Mouse (Mus musculus) MEL-GATA-1-ER (cell line): ENCODE results near the gene Zbtb16.

Experiments used
- DNase-seq: peaks from one replicate; pipeline ENCODE4 v3.0.0-alpha.2; 2012; ENCODE audit warnings: low read depth; ENCODE audit errors: extremely low read depth

Gene Zbtb16

DNA sequence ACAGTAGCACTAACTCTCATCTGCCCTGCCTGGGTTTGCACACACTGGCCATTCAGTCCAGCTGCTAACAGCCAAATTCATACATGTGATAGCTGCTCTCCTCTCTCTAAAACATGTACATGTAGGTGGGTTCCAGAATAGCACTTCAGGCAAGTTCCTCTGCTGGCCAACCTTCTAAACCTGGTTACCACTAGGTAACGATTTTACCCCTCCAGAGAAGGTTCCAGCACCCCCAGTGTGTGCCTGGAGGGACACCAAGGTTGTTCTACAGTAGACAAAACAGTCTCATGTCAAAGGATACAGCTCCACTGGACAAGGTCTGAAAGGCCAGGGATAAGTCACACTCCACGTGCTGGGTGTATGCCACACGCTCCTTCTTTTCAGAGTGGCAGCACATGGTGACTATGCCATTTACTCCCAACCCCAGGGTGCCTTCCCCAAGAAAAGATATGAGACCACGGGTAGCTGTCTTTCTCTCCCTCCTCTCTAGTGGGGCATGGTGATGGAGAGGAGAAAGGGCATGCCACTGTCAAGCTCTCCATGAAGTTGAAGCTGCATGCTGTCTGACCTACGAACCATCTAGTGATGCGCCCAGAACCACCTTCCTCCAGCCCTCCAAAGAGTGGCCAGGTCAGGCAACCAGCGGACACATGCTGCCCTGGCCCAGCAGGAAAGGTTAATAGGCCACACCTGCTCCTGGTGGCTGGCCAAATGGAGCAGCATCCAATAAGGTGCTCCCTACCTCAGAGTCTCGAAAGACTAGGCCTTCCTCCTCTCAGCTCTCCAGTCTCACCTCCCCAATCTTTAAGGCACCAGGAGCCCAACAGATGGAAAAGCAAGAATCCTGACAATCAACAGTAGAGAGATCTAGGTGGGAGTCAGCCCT lies 104.1 kb downstream of the Zbtb16 start:
- DNase-seq: no peak

DNA sequence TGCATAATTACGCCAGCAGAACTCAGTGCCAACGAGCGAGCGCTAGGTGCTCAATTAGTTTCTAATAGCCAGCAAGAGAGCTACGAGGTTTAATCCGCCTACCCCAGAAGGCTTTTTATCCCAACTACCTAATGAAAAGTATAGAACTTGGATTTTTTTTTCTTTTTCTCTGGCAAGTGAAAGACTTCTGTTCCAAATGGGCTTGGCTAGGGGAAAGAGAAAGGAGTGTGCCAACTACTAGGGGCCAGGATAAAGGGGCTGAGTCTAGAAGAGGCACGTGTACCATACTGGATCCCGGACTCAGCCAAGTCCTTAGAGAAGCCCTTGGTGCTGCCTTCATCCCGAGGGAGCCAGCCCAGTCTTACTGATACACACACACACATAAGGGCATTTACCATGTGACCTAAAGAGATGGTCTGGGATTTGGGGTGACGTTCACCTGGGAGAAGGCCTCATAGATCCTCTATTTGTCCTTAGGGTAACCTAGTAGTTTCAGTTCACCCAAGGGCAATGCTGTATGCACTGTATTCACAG lies 105.5 kb downstream of the Zbtb16 start:
- no peak for DNase-seq

DNA sequence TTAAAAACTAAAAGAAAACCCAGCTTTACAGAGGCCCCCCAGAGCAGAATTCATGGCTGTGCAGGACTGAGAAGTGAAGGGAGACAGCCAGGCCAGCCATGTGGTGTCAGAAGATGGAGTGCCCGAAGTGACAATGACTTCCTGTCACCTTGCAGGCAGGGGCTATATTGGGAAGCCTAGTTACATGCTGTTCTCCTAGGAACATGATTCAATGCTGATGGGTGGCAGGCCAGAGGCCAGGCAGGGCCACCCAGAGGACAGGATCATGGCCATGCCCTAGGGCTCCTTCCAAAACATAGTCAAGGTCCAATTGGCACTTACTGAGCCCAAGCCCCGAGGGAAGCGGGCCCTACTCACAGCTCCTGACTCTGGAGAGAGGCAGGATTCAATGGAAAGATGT lies 106.6 kb downstream of the Zbtb16 start:
- DNase-seq: no peak

DNA sequence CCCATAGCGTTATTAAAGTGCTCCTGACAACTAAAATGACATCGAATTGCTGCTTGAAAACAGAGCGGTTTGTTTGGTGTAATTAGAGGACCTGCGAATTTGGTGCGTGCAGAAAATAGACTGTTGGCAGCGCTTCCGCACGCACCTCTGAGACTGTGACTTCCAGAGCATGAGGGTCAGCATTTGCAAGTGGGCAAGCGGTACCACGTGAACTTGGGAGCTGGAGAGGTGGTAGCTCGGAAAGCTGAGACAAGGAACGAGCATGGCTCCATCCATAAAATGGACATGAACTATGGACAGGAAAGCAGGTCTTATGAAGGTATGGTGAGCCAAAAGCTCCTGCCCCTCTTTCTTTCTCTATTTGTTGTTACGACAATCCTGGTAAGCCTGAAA lies 107.3 kb downstream of the Zbtb16 start:
- no peak for DNase-seq

DNA sequence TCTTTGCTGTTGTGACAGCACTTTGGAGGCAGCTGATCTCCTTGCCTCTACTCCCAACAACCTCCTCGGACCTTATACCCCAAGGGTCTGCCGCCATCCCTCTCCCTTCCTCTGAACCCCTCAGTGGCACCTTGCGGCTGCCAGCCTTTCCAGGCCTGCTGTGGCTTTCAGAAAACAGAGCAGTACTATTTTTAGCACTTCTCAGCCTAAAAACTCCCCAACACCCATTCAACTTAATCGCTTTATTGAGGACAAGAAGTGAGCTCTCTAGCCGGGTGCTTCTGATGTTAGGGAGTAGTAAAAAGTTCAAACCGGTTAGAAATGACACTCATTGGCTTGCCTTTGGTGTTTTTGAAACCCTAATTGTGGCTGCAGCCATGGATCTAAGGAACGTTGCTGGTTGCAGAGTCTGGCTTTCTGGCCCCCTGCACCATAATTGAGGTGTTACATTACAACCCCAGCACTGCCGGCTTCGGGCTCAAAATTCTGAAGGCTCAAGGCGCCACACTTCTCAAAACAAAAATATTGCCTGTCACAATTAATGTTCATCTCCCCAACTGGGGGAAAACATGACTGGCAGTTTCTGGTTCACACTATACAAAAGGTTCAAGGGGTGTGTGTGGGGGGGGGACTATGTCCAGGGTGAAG lies 107.8 kb downstream of the Zbtb16 start:
- no peak for DNase-seq

DNA sequence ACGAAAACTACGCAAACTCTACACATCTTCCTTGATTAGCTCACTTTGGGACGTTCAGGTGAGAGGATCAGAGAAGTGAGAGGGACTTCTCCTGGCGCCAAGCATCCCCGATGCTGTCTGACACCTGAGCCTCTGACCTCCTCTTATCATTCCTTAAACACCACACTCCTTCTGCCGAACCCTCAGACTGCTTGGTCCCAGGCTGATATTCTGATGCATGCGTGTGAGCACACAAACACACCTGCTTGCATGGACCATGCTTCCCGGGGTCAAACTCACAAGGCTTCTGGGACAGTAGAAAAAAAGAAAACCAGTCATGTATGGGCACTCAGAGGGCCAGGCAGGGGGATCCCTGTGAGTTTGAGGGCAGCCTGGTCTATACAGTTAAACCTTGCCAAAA lies 109.7 kb downstream of the Zbtb16 start:
- no peak for DNase-seq

DNA sequence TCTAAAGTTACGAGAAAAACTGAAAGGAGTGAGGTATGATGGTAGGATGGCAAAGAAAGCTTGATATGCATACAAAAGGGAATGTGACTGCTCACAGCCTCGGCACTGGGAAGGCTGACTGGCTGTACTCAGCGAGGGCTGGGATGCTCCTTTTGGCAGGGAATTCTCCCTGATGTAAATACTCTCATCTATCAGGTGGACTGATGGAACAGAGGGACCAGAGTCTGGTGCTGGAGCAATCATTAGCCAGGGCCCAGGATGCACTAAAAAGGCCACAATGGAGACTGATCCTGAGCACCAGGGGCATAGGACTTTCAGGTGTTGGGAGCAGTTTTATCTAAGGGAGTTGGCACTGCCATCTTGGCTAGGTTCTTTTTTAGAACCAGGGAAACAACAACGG lies 110.1 kb downstream of the Zbtb16 start:
- DNase-seq: no peak

DNA sequence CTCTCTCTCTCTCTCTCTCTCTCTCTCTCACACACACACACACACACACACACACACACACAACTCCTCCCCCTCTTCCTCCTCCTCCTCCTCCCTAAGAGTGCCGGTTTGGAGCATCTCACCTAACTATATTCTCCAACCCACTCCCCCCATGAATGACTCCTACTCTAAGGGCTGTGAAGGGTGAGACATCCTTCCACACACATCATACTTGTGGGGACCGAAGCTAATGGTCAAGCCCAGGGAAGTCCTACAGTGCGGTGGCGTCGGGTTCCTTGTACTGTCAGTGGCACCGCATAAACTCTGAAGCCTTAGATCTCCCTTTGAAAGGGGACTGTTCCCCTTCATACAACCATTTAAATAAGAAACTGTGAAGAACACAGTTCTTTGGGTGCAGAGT lies 110.9 kb downstream of the Zbtb16 start:
- no peak for DNase-seq

DNA sequence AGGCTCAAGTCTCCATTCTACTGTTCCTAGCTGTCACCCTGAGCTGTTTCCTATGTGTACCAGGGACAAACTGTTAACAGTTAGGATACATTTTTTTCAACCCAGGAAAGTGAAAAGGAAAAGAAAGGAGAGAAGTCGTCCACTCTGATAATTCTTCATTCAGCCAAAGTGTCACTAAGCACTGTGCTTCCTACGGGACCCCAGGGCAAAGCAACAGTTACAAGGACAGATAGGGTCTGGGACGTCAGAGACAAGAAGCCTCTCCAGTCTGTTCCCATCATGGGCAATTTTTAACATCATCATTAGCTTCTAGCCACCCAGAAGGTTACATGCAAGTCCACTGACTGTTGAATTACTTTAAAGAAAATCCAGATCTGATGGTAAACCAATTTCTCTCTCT lies 111.3 kb downstream of the Zbtb16 start:
- DNase-seq: no peak

DNA sequence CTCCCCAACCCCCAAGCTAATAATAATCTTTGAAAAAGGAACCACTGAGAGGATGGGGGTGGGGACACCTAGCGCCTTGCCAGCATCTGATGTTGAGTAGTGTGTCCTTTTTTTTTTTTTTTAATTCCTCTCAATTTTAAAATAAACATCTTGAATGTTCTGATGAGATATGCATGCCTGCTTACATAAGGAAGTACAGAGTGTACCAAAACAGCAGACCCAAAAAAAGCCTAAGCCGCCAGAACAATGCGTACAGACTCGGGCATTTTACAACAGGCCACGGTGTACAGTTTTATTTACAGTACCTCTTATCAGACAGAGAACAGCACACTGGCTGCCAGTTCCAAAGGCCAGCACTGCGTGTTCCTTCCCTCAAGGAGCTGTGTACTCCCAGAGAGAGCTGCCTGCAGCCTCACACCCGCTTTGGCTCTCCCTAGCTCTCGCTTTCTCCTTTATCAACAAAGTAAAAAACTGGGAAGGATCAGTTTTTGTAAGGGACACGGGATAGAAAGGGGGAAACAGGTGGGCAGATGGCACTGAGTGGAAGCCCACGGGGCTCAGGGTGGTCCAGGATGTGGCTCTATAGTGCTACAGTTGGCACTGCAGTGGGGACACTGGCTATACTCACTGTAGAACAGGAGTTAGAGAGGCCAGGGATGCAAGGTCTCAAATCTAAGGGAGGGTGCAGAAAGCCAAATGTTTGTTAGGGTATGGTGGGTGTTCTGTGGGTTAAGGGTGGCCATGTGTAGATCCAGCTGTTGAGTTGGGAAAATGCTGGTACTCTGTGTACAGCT lies 112.3 kb downstream of the Zbtb16 start:
- DNase-seq: peak; percentile 78

DNA sequence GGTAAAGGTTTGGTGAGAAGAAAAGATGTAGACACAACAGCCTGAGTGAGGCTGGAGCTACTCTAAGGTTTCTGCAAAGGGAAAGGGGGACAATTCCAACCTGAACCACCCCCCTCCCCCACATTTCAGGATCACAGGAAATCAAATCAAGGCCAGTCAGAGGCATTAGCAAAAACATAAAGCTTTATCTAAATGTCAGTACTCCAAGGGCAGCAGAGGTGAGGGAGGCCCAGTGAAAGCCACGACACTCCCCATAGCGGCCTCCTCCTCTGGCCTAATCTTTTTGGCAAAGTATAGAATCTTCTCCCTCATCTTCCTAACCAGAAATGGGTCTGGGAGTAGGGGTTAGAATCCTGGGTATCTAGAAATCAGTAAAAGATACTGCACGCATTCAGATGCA lies 113.0 kb downstream of the Zbtb16 start:
- no peak for DNase-seq

DNA sequence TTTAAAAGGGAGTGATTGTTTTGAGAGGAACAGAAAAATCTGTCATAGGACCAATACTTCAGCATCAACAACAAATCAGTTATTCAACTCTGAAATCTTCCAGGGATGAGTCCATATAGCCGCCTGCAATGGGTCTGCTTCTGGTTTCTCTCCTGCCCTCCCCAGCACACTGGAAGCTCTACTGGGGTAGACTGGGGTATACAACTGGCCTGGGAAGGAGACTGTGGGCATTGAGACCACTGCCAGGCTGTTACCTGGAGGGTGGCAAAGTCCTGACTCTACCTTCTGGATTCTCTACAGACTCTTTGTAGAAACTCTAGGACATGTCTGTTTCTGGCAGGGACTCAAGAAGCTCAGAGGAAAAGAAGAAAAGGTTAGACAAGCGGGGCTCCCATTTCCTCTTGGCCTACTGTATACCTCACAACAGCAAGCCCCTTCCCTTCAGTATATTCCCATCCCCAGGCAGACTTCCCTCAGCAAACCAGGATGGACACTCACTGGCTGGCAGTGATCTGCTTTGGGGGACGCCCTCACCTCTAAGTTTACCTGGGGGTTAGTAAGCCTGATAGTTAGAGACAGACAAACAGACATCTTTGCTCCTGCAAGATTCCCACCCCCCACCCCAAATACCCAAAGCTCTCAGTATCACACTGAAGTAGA lies 113.6 kb downstream of the Zbtb16 start:
- DNase-seq: no peak

DNA sequence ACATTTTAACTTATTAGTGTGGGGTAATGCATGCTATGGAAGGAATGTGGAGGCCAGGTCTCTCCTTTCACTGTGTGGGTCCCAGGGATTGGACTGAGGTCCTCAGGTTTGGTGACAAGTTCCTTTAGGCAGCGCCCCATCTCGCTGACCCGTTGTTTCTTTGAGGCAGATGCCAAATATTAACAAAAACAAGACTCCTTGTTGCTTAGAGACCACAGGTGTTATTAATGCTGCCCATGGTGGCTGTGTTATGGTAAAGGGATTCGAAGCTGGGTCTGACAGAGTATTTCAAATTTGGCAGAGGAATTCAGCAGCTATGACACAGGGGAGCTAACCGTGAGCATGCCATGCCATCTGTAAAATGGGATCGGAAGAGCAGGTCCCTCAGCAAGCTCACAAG lies 114.4 kb downstream of the Zbtb16 start:
- DNase-seq: no peak

DNA sequence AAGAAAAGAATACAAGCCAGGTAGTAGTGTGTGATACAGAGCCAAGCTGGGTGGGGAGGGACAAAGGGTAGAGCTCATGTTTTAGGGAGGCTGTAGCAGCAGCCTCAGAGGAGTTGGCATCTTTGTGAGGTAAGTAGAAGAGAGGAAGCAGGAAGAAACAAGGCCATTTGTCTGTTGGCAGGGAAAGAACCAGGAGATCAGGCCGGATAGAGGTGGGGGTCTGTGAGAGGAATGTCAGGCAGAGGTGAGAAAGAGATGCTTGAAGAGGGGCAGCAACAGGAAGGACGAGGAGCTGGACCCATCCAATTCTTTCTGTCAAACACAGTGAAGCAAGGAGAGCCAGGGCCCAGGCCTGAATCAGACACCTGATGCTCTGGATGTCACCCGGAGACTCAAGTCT lies 114.8 kb downstream of the Zbtb16 start:
- no peak for DNase-seq

DNA sequence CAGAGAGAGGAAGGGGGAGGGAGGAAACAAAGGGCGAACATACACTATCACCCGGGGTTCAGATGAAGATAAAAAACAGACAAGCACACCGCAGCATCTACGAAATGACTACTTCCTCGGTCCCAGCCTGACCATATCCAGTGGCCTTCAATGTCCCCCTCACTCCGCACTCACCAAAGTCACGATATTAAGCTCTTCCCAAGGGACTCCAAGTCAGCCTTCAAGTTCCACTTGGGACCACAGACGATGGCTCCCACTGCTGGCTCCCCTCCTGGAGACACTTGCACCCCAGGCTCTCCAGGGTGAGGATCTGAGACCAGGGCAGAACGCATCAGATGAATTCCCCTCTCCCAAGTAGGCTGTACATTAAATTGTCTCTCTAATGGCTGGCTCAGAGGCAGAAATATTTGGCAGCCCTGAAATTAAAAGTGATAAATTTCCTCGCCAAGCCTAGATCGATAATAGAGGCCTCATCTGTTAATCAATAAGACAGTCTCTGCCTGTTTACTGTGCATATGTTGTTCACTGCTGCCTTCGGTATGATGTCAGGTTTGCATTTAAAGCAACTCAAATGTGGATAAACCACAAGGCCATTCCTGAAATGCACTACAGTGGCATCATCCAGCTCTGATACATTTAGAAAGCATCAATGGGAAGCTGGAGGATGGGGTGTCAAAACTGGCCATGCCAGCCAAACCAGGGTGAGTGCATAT lies 115.6 kb downstream of the Zbtb16 start:
- DNase-seq: no peak

DNA sequence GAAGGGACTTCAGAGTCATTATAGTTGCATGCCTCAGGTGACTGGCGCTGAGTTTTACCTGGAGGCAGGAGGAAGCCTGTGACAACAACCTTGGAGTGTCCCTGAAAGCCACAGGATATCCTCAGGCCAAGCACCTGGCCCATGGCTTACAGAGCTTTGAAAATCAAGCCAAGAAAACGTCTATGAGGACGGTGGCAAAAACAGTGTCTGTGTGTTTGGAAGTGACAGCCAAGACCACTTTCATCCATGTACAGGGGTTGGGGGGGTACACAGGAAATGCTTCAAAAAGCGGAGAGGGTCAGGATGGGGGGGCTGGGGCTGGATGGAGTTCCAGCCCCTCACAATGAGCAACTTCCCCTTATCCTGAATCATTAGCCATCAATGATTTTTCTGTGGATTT lies 116.4 kb downstream of the Zbtb16 start:
- no peak for DNase-seq

DNA sequence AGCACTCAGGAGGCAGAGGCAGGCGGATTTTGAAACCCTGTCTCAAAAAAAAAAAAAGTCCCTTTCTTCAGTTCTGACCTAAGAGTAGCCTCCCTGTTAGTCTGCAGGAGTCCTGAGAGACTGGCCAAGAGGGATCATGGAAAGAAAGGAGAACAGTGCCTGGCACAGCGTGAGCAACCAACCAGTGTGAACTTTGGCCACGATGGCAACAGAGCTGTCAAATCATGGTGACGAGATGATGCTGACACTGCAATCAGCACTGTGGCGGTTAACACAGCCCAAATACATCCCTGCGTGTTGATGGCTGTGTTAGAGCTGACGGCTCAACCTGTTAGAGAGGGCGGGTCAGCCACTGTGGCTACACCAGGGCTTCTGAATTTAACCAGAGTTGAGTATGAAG lies 119.5 kb downstream of the Zbtb16 start:
- DNase-seq: no peak

DNA sequence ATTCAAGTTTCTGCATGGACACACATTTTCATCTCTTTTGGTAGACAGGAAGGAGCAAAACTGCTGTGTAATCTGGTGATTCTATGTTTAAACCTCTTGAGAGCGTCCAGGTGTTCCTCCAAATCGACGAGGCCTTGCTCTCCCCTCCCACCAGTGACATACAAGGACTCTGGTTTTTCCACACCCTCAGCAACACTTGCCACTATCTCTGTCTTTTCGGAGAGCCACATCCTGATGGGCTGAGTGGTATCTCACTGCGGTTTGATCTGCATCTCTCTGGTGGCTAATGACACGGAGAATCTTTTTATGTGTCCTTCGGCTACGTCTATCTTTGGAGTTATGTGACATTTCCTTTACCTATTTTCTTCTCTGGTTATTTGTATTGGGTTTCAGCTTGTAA lies 121.0 kb downstream of the Zbtb16 start:
- no peak for DNase-seq

DNA sequence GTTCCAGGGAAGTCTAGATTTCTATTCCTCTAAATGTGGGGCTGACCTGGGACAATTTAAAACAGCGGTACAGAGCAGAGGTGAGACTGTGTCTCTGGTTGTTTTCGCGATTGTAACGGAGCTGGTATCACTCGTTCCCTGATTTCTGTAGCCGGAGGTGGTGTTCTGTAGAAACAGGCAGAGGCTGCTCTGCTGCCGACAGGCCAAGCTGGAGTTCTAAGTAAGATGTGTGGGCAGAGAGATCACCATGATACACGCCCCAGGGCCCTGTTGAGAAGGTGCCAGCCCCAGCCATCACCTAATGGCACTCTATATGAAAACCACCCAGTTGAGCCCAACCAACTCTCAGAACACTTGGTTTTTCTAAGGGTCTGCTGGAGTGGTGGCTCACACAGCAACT lies 122.2 kb downstream of the Zbtb16 start:
- DNase-seq: no peak

DNA sequence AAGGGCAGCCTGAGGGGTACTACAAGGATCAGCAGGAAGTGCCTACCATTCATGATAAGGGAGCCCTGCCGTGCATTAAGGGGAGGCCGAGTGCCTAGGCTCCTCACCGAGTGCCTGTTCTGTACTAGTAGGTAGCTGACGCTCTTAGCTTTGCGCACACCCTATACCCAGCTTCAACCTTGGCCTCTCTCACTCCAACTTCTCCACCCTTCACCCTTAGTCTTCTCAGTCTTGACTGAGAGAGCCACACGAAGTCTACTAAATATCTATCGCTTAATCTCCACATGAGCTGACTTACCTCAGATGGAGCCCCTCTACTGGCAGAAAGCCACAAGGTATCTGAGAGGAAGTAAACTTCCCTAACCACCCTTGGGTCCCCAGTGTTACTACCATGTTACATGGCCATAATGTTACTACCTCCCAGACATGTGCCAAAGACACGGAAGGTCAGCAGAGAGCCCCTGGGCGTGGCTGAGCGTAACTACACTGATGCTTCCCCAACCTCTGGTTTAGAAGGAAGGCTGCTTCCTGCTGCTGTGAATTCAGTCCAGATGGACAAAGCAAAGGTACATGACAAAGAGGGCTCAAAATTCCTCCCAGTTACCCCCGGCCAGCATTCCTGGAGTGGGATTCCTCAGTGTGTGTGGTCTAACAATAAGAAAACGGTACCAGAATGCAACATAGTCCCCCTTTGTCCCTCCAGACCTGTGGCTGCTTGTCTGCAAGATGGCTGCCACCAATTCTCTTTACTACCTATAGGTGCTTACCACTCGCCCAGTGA lies 122.8 kb downstream of the Zbtb16 start:
- DNase-seq: peak; percentile 67
